Mouse (Mus musculus): Measurements from ENCODE around the gene Pdlim3. TPM values are rescaled to one million over a fixed set of nuclear protein-coding genes. Genes with fewer than 3 reads are reported as not detected.

Gene Pdlim3
- total RNA-seq, 4 experiments from 2014 or later, result 0.97 to 2.0 (median 1.3) TPM

GRCm38 (mm10) chr8:45905591-45906250 is 20.5 kb downstream of the Pdlim3 start:
- DNase-seq (ENCODE audit: low spot score in 2 of 2), result no peak

GRCm38 (mm10) chr8:45906251-45906619 is 21.0 kb downstream of the Pdlim3 start:
- DNase-seq (ENCODE audit: low spot score in 2 of 2), result no peak

- DNase-seq (ENCODE audit: low spot score in 2 of 2), result no peak
Measured at GRCm38 (mm10) chr8:45913707-45914106, 28.4 kb downstream of the Pdlim3 start.

GRCm38 (mm10) chr8:45916496-45916895 is 31.2 kb downstream of the Pdlim3 start:
- no peak for DNase-seq (ENCODE audit: low spot score in 2 of 2)

- no peak for DNase-seq (ENCODE audit: low spot score in 2 of 2)
Measured at GRCm38 (mm10) chr8:45917040-45917679, 31.9 kb downstream of the Pdlim3 start.

GRCm38 (mm10) chr8:45918891-45919290 is 33.6 kb downstream of the Pdlim3 start:
- no peak for DNase-seq (ENCODE audit: low spot score in 2 of 2)

- DNase-seq (ENCODE audit: low spot score in 2 of 2), result no peak
Measured at GRCm38 (mm10) chr8:45920392-45920791, 35.1 kb downstream of the Pdlim3 start.

GRCm38 (mm10) chr8:45922116-45922515 is 36.9 kb downstream of the Pdlim3 start:
- DNase-seq (ENCODE audit: low spot score in 2 of 2), result no peak

GRCm38 (mm10) chr8:45934582-45935014 is 49.3 kb downstream of the Pdlim3 start, which contains the start of gene Ccdc110:
Gene Ccdc110 (plus strand): TSS chr8:45934619.
- DNase-seq (ENCODE audit: low spot score in 2 of 2), result peak; percentile 91 to 97

- no peak for DNase-seq (ENCODE audit: low spot score in 2 of 2)
Measured at GRCm38 (mm10) chr8:45936986-45937385, 51.7 kb downstream of the Pdlim3 start.

- DNase-seq (ENCODE audit: low spot score in 2 of 2), result no peak
Measured at GRCm38 (mm10) chr8:45946283-45946682, 61.0 kb downstream of the Pdlim3 start.

- DNase-seq (ENCODE audit: low spot score in 2 of 2), result no peak
Measured at GRCm38 (mm10) chr8:45950622-45951021, 65.4 kb downstream of the Pdlim3 start.

Other genes starting within 250 kb of the Pdlim3 start
- 1 to 10 TPM in 1 of 4 experiments, under 1 TPM in 3; 0.45 to 1.2 (median 0.67) TPM for gene Ccdc110, start 49.2 kb downstream of the Pdlim3 start, total RNA-seq (2022)
- 1 to 10 TPM; 2.5 to 4.6 (median 3.7) TPM for gene 1700029J07Rik, start 89.8 kb downstream of the Pdlim3 start, total RNA-seq (2022)
- 10 to 100 TPM; 48.2 to 55.4 (median 53.8) TPM for gene Ufsp2, start 90.1 kb downstream of the Pdlim3 start, total RNA-seq (2022)
- under 1 TPM; 0.18 to 0.91 (median 0.43) TPM for gene Lrp2bp, start 113.8 kb downstream of the Pdlim3 start, total RNA-seq (2022)
- gene Ankrd37, start 120.2 kb downstream of the Pdlim3 start, total RNA-seq (2022), result 1 to 10 TPM; 7.5 to 8.7 (median 8.4) TPM